Mouse (Mus musculus) layer of hippocampus, postnatal 14 days (tissue): Measurements from ENCODE around the gene Ccdc96. TPM values are rescaled to one million over a fixed set of nuclear protein-coding genes. Genes with fewer than 3 reads are reported as not detected.
A peak's percentile ranks its signal among the peaks of the same experiment; 100 is the strongest.

Experiments used
- DNase-seq, 2 experiments: peaks; one replicate each; pipeline ENCODE4 v3.0.0; 2021 to 2022; ENCODE audit warnings: low spot score in 2 of 2, mixed read lengths in 1 of 2
- total RNA-seq, 2 experiments: library from RNA; stranded (reverse); gene quantifications; 2 replicates each; pipeline ENCODE4 v1.2.3; 2021

Ccdc96 gene
- total RNA-seq, 2 experiments from 2014 or later = 1.6 to 2.3 TPM

DNA sequence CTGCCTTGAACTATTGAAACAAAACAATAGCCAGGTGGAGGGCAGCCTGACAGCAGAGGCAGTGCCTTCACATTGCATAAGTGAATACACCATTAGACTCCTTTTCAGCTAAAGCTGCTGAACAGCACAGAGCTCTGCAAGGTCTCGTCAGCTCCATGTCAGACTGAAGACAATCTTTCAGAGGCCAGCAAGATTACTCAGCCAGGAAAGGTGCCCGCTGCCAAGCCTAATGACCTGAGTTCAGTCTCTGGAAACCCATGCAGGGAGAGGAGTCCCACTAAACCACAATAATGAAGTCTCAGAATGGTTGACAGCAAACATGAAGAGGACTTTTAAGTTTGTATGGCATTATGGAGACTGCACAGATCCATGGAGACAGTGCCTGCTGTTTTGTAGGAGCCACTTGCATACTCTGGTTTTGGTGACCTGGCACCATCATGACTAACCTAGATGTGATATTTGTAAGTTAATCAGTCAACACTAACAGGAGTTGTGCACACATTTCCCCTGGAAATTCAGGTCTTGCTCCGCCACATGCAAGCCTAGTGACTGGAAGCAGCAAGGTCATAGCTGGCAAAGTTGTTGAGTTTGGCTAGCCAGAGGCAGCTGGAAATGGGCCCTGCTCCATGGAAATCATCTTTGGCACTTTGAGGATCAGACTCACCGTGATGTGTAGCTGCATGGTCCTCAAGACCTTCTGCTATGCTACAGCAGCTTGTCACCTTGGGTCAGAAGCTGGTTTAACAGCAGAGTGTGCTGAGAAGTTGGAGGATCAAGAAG lies 11.3 kb upstream of the Ccdc96 start:
- DNase-seq = no peak

DNA sequence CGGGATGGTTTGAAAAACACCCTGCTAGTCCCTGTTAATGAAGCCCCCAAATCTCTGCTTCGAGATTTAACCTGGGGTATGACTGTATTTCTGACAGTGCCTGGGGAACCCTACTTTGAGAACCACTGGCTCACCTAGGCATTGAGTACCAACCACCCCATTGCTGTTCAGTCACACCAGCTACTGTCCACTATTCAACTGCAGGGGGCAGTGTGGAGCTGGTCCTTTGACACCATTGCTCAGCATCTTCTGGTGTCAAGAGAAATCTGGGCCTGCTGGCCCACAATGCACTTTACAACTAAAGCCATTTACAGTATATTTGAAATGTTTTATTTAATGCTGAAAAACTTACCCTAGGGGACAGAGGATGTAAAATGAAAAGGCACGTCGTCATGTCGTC lies 10.1 kb upstream of the Ccdc96 start:
- DNase-seq = peak; percentile 58 to 68

DNA sequence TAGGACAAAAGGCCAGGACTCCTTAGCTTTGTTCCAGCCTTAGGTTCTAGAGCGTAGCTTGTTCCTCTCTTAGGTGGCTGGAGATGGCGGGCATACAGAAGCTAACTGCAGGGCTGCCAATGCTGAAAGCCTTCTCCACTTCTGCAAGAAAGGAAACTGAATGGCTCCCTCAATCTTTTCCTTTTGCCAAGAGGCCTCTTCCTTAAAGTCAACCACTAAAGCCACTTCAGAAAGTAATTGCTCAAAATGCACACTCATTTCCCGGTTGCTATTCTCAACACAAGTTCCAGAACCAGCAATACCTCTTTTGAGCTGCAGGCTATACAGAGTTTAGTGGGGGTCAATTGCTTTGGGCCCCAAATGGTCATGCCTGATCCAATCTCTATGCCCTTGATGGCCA lies 6.9 kb upstream of the Ccdc96 start:
- DNase-seq = no peak

DNA sequence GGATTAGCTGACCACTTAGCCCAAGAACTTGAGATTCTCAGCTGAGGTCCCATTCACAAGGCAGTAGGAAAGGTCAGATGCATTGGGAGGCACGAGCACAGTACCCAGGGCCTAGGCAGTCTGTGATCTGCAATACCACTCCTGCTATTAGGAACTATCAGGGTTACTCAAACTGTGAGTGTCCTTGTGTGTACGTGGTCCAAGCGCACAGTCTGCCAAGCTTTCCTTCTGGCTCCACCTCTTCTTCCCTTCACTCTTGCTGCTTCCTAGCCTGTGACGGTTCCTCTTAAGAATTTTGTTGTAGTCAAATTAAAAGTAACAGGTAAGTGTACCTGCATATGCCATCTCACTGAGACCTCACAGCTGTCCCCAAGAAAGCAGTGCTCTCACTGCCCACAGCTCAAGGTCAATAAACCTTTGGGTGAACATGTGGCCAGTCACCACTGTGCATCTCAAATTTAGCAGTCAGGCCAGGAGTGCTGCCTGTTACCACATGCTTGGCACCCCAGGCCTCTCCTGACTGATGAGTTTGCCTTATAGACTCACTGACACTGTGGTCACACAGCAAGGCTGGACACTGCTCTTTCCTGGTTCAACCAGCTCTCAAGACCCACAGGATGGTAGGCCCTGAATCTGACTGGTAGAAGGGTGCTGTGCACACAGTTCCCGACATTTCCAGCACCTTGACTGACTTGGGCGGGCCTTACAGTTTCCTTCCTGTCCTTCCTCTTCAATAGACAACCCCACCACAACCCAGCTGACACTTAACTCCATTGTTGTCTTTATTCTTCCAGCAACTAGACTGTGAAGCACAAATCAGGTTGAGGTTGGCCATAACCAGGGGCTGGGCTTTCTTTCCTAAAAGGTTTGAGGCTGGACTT lies 5.6 kb upstream of the Ccdc96 start:
- DNase-seq = no peak

DNA sequence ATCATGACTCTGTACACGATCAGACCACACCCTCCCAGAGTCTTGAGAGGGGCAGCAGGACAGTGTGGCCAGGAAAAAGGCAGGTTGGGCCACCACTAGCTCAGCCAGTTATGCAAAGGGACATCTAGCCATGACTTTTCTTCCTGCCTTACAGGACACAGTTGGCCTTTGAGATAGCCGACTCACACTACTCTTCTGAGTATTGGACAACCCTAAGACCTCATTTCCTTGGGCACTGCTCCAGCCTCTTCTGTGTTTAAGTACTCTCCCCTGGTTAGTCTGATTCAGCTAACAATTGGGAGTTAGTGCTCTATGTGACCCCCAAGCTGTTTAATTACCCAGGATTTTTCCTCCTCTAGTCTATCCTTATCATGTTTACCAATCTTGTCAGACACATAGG lies 4.7 kb upstream of the Ccdc96 start:
- no peak for DNase-seq

DNA sequence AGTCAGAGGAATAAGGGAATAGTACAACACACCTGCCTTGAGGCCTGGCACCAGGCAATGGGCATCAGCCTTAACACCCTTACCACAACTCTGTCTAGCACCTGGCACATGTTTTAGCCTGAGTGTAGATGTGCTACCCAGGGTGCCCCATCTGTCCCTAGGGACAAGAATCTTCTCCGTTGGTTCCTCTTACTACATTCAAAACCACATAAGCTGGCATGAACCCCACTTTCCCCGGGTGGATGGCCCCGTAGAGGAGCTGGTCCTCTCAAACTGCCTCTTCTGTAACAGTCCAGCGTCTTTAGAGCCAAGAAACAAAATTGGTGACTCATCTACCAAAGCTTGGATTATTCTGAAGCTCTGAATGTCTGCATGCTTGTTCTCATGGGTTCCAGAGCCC lies 4.0 kb upstream of the Ccdc96 start:
- DNase-seq = no peak

DNA sequence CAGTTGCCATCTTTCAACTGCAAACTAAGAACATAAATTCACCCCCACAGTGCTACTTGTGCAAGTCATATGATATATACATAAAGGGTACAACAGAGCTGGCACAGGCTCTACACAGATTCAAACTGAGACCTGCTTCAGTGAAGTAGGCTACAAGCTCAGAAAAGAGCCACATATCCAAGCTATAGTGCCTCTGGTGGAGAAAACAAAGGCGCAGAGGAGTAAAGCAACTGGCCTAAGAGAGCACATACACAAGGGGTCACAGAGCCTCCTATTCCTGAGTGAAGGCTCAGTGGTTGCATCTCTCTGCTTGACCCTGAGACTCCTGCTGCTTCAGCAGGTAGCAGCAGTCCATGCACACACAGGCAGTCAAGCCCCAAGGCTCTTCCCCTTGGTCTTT lies 3.3 kb upstream of the Ccdc96 start:
- DNase-seq = no peak

GRCm38 (mm10) chr5:36483203-36484101 lies 936 bp upstream of the Ccdc96 start:
- peak; percentile 27 to 37 for DNase-seq

GRCm38 (mm10) chr5:36485306-36485705 lies 918 bp downstream of the Ccdc96 start:
- no peak for DNase-seq

DNA sequence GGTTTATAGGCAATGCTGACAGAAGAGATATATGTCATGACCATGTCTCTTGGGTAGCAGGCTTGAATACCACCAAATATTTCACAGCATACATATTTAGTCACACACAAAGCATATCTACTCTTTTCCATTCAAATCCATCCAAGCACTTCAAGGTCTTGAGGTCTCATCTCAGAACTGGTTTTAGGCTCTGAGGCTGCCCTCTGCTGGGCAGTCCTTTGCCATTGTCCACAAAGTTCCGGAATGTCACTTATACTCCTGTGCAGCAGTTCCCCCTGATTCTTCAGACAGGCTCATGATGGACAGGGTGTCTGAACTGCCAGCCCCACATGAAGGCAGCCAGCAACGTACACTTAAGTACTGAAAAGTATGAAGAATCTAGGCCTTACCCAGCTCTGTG lies 4.8 kb downstream of the Ccdc96 start:
- DNase-seq = no peak

GRCm38 (mm10) chr5:36493919-36494318 lies 9.5 kb downstream of the Ccdc96 start:
- DNase-seq = peak; percentile 35 to 70

- no peak for DNase-seq
Measured at GRCm38 (mm10) chr5:36494709-36495108, 10.3 kb downstream of the Ccdc96 start.

DNA sequence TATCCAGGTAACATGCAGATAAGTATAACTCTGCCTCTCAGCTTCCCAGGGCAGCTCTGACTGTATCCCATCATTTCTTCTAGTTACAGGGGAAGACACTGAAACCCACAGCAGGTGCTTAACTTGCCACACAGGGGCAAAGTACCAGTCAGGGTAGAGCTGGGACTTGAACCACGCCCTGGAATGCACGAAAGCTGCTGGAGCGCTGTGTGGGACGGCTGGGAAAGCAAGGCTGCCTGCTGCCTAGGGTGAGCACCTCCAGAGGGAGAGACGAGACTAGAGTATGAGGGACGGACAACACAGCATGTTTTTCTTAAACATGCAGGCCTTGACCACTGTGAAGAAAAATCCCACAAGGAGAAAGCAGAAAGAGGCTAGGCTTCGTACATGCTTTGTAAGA lies 20.8 kb downstream of the Ccdc96 start:
- no peak for DNase-seq

DNA sequence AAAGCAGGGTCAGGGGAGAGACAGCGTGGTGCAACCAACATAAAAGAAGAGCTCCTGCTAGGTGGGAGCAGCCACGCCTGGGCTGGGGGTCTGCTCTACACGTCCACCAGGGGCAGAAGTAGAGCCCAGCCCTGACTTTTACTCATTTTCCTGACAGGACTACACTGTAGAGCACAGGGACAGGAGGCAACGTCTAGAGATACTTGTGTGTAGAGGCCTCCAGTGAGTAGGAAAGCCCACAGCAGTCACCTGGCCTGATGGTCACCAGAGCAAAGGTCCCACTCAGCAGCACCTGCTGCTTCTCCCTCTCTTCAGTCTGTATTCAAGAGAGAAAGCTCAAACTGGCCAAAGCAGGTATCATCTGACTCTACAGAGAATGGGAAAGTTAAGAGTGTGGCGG lies 21.3 kb downstream of the Ccdc96 start:
- no peak for DNase-seq

DNA sequence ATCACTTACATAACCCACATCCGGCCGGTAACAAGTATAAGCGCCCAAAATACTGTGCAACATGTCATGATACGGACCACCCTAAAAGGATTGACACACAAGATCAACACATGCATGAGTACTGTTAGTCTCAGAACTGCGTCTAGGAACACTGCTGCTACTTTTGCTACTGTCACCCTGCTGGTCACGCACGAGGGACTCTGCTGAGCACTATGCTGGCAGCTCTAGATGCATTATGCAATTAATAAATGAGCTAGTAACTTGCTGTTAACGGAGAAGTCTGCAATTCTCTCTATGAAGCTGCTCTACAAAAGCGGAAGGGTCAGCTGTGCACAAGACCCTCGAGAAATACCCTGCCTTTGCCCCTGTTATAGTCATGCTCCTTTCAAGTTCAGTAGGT lies 24.0 kb downstream of the Ccdc96 start:
- DNase-seq = no peak

DNA sequence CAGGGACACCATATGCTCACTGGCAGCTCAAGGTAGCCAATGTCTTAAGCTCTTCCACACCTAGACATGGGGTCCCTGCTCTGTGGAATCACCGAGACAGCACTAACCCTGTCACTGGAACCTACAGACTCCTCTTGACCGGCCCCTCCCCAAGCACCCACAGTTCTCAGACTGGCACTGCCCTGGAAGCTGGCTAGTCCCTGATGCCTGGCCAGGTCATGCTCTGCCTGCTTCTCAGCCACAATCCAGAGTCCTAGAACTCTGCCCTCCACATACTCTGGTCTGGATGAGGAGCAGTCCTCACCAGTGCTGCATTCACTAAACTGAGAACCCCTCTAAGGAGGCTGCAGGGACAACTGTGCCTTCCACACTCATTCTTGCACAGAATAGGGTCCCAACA lies 26.6 kb downstream of the Ccdc96 start:
- no peak for DNase-seq

DNA sequence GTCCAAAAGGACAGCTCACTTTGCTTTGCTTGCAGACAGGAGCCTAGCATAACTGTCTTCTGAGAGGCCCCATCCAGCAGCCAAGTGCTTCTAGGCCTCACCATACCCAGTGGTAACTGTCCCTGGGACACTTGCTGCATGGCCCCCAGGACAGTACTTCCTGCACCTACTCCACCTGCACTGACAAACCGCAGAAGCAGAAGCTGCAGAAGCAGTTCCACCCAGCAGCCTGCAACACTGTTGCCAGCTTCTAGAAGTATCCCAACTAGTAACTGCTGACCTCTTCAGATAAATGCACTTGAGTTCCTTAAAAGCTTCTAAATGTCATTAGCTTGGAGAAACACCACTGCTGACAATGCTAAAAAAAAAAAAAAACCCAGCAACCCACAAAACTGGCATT lies 30.7 kb downstream of the Ccdc96 start:
- DNase-seq = no peak

DNA sequence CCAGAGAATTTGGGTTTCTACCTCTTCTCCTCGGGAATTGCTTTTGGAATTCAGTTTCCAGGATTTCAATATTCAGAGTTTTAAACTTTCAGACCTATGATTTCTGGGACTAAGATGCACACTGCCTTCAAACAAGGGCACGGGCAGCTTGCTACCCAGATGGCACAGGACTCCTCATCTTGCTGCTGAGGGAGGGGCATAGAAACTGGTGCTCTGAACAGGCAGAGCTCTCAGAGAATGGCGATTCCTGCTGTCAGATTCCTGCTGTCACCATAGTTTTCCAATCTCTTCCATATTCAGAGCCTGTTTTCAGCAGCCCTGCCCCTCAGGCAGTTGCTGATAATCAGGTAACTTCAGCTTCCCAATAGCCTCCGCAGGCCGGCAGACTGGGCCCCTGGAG lies 31.2 kb downstream of the Ccdc96 start:
- DNase-seq = peak; percentile 29 to 43

DNA sequence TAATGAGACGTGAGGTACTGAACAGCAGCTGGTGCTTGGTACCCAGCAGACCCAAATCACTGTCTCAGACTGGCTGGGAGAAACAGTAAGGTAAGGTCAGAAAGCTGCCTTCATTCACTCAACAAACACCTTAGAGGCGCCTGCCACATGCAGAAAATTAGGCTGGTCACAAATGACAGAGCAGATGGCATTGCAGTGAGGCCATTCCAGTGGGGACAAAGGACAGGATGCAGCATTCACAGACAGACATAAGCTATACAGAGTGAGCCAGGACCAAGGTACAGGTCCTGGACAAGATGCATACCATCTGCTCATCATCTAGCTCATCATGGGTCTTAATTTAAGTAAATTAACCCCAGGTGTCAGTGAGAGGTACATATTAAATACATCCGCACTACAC lies 33.2 kb downstream of the Ccdc96 start:
- DNase-seq = no peak

GRCm38 (mm10) chr5:36519751-36520150 lies 35.4 kb downstream of the Ccdc96 start:
- DNase-seq = no peak

- no peak for DNase-seq
Measured at GRCm38 (mm10) chr5:36522782-36523181, 38.4 kb downstream of the Ccdc96 start.
